Mouse (Mus musculus): Measurements from ENCODE around the gene Lrrc4b. TPM values are rescaled to one million over a fixed set of nuclear protein-coding genes. Genes with fewer than 3 reads are reported as not detected.

The Lrrc4b gene
- polyA plus RNA-seq, 1 experiment from 2014 or later: not detected

DNA sequence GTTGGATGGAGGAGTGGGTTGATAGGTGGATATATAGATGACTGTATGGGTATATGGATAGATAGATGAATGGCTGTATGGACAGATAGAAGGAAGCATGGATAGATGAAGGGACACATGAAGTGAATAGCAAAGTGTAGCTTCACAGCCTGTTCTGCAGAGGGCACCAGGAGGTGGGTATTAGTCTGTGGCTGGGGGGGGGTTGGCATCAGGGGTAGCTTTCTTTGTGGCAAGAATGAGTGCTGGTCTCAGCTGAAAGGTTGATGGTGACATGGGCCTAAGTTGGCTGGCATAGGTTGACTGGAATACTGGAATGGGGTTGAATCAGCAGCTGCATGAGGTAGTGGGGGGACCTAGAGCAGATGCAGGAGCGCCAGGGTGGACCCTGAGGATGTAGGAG, 12.4 kb downstream of the Lrrc4b start:
- 17% methylated on average over 1 of the region's 1 CpGs for WGBS (ENCODE audit: insufficient replicate concordance)
- ATAC-seq (ENCODE audit: low read depth): no peak
- H3K9ac ChIP-seq (ENCODE audit: low read depth, low read length): no peak overlapping the region

GRCm38 (mm10) chr7:44441648-44442109, 12.9 kb downstream of the Lrrc4b start:
- Histone ChIP-seq H3K4me1 (ENCODE audit: control insufficient read depth, low read depth, low read length) (peaks cover under 1% of the 10 kb centered on the region; the same call in 1 of the 2 replicates), H3K27me3 (ENCODE audit: control insufficient read depth, insufficient read depth, low read depth, low read length) (peaks cover 76% of the 10 kb centered on the region), H3K9ac (ENCODE audit: low read depth, low read length) (no peak overlapping the region), H3K27ac (ENCODE audit: low read length) (no peak overlapping the region), H3K36me3 (ENCODE audit: control insufficient read depth, insufficient read depth) (no peaks in the 10 kb centered on the region), H3K4me2 (ENCODE audit: low read depth, low read length) (no peak overlapping the region), H3K9me3 (replicated peaks; ENCODE audit: control insufficient read depth, low read length) (no peaks in the 10 kb centered on the region), H3K4me3 (ENCODE audit: low read depth, low read length) (no peak overlapping the region)
- WGBS (ENCODE audit: insufficient replicate concordance): 4% methylated on average over 14 of the region's 14 CpGs
- ATAC-seq (ENCODE audit: low read depth): no peak

More for the DNA sequence above, 12.4 kb downstream of the Lrrc4b start:
- H3K27me3 ChIP-seq (ENCODE audit: control insufficient read depth, insufficient read depth, low read depth, low read length): peaks cover 71% of the 10 kb centered on the region
- H3K4me3 ChIP-seq (ENCODE audit: low read depth, low read length): no peak overlapping the region
- peaks cover 5% of the 10 kb centered on the region for H3K4me1 ChIP-seq (ENCODE audit: control insufficient read depth, low read depth, low read length)
- no peak overlapping the region for H3K4me2 ChIP-seq (ENCODE audit: low read depth, low read length)
- no peak overlapping the region for H3K27ac ChIP-seq (ENCODE audit: low read length)
- H3K9me3 ChIP-seq (replicated peaks; ENCODE audit: control insufficient read depth, low read length): no peaks in the 10 kb centered on the region
- no peaks in the 10 kb centered on the region for H3K36me3 ChIP-seq (ENCODE audit: control insufficient read depth, insufficient read depth)

DNA sequence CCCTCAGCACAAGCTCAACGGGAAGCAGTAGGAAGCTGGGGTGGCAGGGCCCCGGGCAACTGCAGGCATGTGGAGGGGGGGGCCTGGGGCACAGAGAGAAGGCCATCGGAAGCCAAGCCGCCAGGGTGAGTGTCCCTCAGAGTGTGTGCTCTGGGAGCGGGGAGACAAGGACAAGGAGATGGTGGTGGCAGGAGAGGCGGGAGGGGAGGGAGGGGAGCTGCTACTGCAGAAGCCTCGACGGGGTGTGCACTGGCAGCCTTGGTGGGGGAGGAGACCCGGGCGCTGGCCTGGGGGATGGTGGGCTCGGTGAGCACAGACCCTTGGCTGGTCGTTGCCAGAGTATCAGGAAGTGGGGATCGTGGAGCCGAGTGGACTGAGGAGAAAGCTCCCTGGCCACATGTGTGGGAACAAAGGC, 13.6 kb downstream of the Lrrc4b start:
- no peak for ATAC-seq (ENCODE audit: low read depth)
- H3K4me2 ChIP-seq (ENCODE audit: low read depth, low read length): no peak overlapping the region

DNA sequence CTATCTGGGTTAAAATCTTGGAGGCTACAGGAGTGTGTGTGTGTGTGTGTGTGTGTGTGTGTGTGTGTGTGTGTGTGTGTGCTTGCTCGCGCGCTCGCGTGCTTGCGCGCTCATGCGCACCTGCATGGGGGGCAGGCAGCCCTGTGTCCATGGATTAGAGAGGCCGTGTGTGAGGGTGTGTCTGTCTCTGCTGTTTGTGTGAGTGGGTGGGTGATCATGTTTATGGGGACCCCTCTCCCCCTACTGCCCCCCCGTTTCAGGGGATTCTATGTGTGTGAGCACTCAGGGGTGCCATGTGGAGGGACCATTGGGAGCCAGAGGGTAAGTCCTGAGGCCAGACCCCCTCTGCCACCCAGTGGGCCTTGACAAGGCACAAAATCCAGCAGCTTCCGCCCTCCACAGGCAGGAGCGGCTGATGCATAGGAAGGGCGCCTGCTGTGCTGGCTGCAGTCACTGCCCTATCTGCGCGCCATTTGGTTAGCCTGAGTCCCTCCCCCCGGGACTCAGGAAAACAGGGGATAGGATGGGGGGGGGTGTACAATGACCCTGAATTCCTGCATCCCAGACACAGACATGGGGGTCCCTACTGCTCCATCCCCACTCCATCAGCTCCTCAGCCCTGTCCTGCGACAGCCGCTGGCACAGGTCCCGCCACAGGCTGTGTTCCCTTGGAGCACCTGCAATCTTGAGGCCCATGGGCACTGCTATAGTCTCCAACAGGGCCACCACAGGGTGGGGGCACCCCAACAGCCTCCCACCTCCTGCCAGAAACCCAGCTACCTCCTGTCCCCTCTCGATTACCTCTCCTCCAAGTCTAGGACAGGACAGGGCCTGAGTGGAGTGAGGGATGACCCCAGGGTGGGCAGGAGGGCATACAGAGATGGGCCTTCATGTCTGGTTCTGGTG, 14.7 kb downstream of the Lrrc4b start:
- Histone ChIP-seq H3K27ac (ENCODE audit: low read length) (no peak overlapping the region), H3K27me3 (ENCODE audit: control insufficient read depth, insufficient read depth, low read depth, low read length) (peaks cover 83% of the 10 kb centered on the region), H3K4me3 (ENCODE audit: low read depth, low read length) (no peak overlapping the region), H3K4me2 (ENCODE audit: low read depth, low read length) (no peak overlapping the region), H3K36me3 (ENCODE audit: control insufficient read depth, insufficient read depth) (no peaks in the 10 kb centered on the region), H3K9me3 (replicated peaks; ENCODE audit: control insufficient read depth, low read length) (no peaks in the 10 kb centered on the region), H3K4me1 (ENCODE audit: control insufficient read depth, low read depth, low read length) (no peaks in the 10 kb centered on the region), H3K9ac (ENCODE audit: low read depth, low read length) (no peak overlapping the region)
- WGBS (ENCODE audit: insufficient replicate concordance): 9% methylated on average over 20 of the region's 20 CpGs
- no peak for ATAC-seq (ENCODE audit: low read depth)

More for the DNA sequence above, 13.6 kb downstream of the Lrrc4b start:
- H3K4me1 ChIP-seq (ENCODE audit: control insufficient read depth, low read depth, low read length): no peaks in the 10 kb centered on the region
- no peaks in the 10 kb centered on the region for H3K36me3 ChIP-seq (ENCODE audit: control insufficient read depth, insufficient read depth)
- H3K9ac ChIP-seq (ENCODE audit: low read depth, low read length): no peak overlapping the region
- no peak overlapping the region for H3K4me3 ChIP-seq (ENCODE audit: low read depth, low read length)
- peaks cover 79% of the 10 kb centered on the region for H3K27me3 ChIP-seq (ENCODE audit: control insufficient read depth, insufficient read depth, low read depth, low read length)
- no peaks in the 10 kb centered on the region for H3K9me3 ChIP-seq (replicated peaks; ENCODE audit: control insufficient read depth, low read length)
- WGBS (ENCODE audit: insufficient replicate concordance): 4% methylated on average over 14 of the region's 14 CpGs
- no peak overlapping the region for H3K27ac ChIP-seq (ENCODE audit: low read length)

- Histone ChIP-seq H3K36me3 (ENCODE audit: control insufficient read depth, insufficient read depth) (no peaks in the 10 kb centered on the region), H3K4me1 (ENCODE audit: control insufficient read depth, low read depth, low read length) (no peaks in the 10 kb centered on the region), H3K27ac (ENCODE audit: low read length) (no peak overlapping the region), H3K4me2 (ENCODE audit: low read depth, low read length) (no peak overlapping the region), H3K9me3 (replicated peaks; ENCODE audit: control insufficient read depth, low read length) (no peaks in the 10 kb centered on the region), H3K9ac (ENCODE audit: low read depth, low read length) (no peak overlapping the region), H3K27me3 (ENCODE audit: control insufficient read depth, insufficient read depth, low read depth, low read length) (peaks cover 74% of the 10 kb centered on the region), H3K4me3 (ENCODE audit: low read depth, low read length) (no peak overlapping the region)
- ATAC-seq (ENCODE audit: low read depth): no peak
- WGBS (ENCODE audit: insufficient replicate concordance): 8% methylated on average over 29 of the region's 29 CpGs
Observed at GRCm38 (mm10) chr7:44444886-44445527, 16.2 kb downstream of the Lrrc4b start.

- Histone ChIP-seq H3K27ac (ENCODE audit: low read length) (no peak overlapping the region), H3K9ac (ENCODE audit: low read depth, low read length) (no peak overlapping the region), H3K36me3 (ENCODE audit: control insufficient read depth, insufficient read depth) (no peaks in the 10 kb centered on the region), H3K9me3 (replicated peaks; ENCODE audit: control insufficient read depth, low read length) (no peaks in the 10 kb centered on the region), H3K27me3 (ENCODE audit: control insufficient read depth, insufficient read depth, low read depth, low read length) (peaks cover 69% of the 10 kb centered on the region), H3K4me3 (ENCODE audit: low read depth, low read length) (no peak overlapping the region), H3K4me2 (ENCODE audit: low read depth, low read length) (no peak overlapping the region), H3K4me1 (ENCODE audit: control insufficient read depth, low read depth, low read length) (no peaks in the 10 kb centered on the region)
- no peak for ATAC-seq (ENCODE audit: low read depth)
- 8% methylated on average over 7 of the region's 7 CpGs for WGBS (ENCODE audit: insufficient replicate concordance)
Observed at GRCm38 (mm10) chr7:44445528-44445923, 16.7 kb downstream of the Lrrc4b start.

GRCm38 (mm10) chr7:44446070-44446855, 17.4 kb downstream of the Lrrc4b start:
- Histone ChIP-seq H3K4me3 (ENCODE audit: low read depth, low read length) (no peak overlapping the region), H3K4me2 (ENCODE audit: low read depth, low read length) (no peak overlapping the region), H3K27me3 (ENCODE audit: control insufficient read depth, insufficient read depth, low read depth, low read length) (peaks cover 62% of the 10 kb centered on the region), H3K9me3 (replicated peaks; ENCODE audit: control insufficient read depth, low read length) (no peaks in the 10 kb centered on the region), H3K36me3 (ENCODE audit: control insufficient read depth, insufficient read depth) (no peaks in the 10 kb centered on the region), H3K27ac (ENCODE audit: low read length) (no peak overlapping the region), H3K4me1 (ENCODE audit: control insufficient read depth, low read depth, low read length) (no peaks in the 10 kb centered on the region), H3K9ac (ENCODE audit: low read depth, low read length) (no peak overlapping the region)
- 31% methylated on average over 12 of the region's 12 CpGs for WGBS (ENCODE audit: insufficient replicate concordance)
- no peak for ATAC-seq (ENCODE audit: low read depth)

GRCm38 (mm10) chr7:44453256-44453655, 24.4 kb downstream of the Lrrc4b start:
- no peaks in the 10 kb centered on the region for H3K9me3 ChIP-seq (replicated peaks; ENCODE audit: control insufficient read depth, low read length)
- H3K27me3 ChIP-seq (ENCODE audit: control insufficient read depth, insufficient read depth, low read depth, low read length): peaks cover 2% of the 10 kb centered on the region; the same call in 1 of the 2 replicates
- no peaks in the 10 kb centered on the region for H3K36me3 ChIP-seq (ENCODE audit: control insufficient read depth, insufficient read depth)
- ATAC-seq (ENCODE audit: low read depth): no peak
- H3K4me3 ChIP-seq (ENCODE audit: low read depth, low read length): no peak overlapping the region
- H3K4me1 ChIP-seq (ENCODE audit: control insufficient read depth, low read depth, low read length): peaks cover 7% of the 10 kb centered on the region
- no peak overlapping the region for H3K27ac ChIP-seq (ENCODE audit: low read length)
- no peak overlapping the region for H3K4me2 ChIP-seq (ENCODE audit: low read depth, low read length)
- WGBS (ENCODE audit: insufficient replicate concordance): 2% methylated on average over 3 of the region's 3 CpGs
- no peak overlapping the region for H3K9ac ChIP-seq (ENCODE audit: low read depth, low read length)
